Mouse (Mus musculus): ENCODE measurements around the gene Dpm1. TPM values are rescaled to one million over a fixed set of nuclear protein-coding genes. Genes with fewer than 3 reads are reported as not detected.

The Dpm1 gene
- polyA plus RNA-seq, 1 experiment from 2014 or later: 86.0 TPM

DNA sequence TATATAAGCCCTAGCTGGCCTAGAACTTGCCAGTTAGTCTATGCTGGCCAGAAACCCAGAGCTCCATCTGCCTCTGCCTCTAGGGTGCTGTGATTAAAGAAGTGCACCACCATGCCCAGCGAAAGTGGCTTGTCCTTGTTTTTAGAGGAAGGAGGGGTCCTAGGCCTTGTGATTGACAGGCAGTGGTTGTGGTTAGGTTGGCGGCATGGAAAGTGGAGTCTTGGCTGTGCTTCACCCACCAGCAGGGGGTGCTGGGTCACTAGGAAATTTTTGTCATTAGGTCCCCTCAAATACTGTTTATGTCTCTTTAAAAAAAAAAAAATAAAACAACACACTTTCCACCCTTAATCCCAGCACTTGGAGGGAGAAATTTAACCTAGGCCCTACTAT, 18.5 kb upstream of the Dpm1 start:
- H3K4me1 ChIP-seq: peaks cover 8% of the 10 kb centered on the region
- H3K36me3 ChIP-seq: no peaks in the 10 kb centered on the region
- no peak overlapping the region for H3K27ac ChIP-seq (replicated peaks)
- peak; percentile 33 for DNase-seq (ENCODE audit: low spot score)
- peaks cover 15% of the 10 kb centered on the region for H3K27me3 ChIP-seq (ENCODE audit: low read depth, poor library complexity, severe bottlenecking)
- no peak overlapping the region for H3K4me3 ChIP-seq
- 26% methylated on average over 2 of the region's 2 CpGs for WGBS
- H3K9me3 ChIP-seq (replicated peaks): no peaks in the 10 kb centered on the region

DNA sequence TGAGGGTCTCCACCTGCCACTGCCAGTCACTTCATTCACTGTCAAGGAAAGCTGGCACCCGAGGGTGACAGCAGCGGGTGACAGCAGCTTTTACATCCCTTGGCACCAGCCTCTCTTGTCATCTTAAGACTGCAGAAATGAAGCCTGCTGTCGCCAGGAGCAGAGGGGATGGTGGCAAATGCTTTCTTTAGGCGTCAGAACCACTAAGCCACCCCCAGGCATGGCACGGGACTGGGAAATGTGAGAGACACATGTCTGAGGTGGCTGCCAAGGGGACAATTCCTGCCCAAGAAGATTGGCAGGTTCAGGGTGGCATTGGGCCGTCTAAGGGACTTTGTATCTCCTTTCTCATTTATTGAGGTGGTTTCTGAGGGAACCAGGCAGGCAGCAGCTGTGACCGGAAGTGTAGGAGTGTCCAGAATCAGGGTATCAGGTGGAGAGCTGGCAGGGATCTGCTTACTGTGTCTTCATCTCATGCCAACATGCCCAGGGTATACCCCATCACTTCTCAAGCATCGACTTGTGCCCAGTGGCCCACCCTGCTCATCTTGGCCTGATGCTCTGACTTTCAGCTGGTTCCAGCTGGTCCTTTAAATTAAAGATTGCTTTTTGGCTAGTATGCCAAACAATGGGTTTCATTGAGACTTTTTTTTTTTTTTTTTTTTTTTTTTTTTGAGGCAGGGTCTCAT, 17.9 kb upstream of the Dpm1 start:
- Histone ChIP-seq H3K27ac (replicated peaks) (no peak overlapping the region), H3K27me3 (ENCODE audit: low read depth, poor library complexity, severe bottlenecking) (peaks cover 15% of the 10 kb centered on the region), H3K4me1 (peaks cover 8% of the 10 kb centered on the region), H3K9me3 (replicated peaks) (no peaks in the 10 kb centered on the region), H3K36me3 (no peaks in the 10 kb centered on the region), H3K4me3 (no peak overlapping the region)
- DNase-seq (ENCODE audit: low spot score): no peak
- 79% methylated on average over 8 of the region's 8 CpGs for WGBS

DNA sequence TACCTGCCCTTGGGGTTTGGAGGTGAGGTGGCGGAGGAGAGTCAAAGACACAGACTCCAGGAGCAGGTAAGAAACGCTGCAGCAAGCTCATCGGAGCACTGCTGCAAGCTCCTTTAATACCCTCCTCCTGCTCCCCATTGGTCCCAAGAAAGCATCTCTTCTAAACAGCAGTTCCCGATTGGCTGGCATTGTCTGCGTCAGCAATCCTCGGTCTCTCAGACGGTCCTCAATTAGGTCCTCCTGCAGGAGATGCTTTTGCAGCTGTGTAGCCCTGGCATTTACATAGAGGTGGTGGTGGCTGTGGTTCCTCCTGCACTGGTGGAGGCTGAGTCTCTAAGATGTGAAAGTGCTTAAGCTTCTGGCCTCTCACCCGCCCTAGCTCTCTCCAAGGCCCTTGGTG, 15.2 kb upstream of the Dpm1 start:
- WGBS: 39% methylated on average over 8 of the region's 8 CpGs
- Histone ChIP-seq H3K9me3 (replicated peaks) (no peaks in the 10 kb centered on the region), H3K36me3 (no peaks in the 10 kb centered on the region), H3K27ac (replicated peaks) (no peak overlapping the region), H3K4me1 (no peaks in the 10 kb centered on the region), H3K27me3 (ENCODE audit: low read depth, poor library complexity, severe bottlenecking) (peaks cover 7% of the 10 kb centered on the region; the same call in 1 of the 2 replicates), H3K4me3 (no peak overlapping the region)
- DNase-seq (ENCODE audit: low spot score): no peak

DNA sequence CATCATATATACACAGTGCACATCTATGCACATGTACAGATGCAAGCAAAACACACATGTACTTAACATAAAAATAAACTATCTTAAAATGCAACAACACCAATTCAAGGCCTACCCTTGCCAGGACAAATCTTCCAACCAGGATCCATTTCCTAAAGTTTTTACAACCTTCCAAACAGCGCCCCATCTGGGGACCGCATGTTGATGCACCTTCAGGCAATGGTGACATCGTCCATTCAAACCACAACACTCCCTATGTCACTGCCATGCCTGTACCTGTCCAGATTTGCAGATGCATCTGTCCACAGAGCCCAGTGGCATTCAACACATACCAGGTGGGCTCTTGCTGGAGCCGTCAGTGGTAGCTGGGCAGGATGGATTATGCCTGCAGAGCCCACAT, 12.9 kb upstream of the Dpm1 start:
- no peaks in the 10 kb centered on the region for H3K36me3 ChIP-seq
- peaks cover 7% of the 10 kb centered on the region; the same call in 1 of the 2 replicates for H3K27me3 ChIP-seq (ENCODE audit: low read depth, poor library complexity, severe bottlenecking)
- no peaks in the 10 kb centered on the region for H3K4me1 ChIP-seq
- H3K27ac ChIP-seq (replicated peaks): no peak overlapping the region
- H3K9me3 ChIP-seq (replicated peaks): 0 out of 2 replicates have a peak, but pooled peaks cover 2% of the 10 kb centered on the region
- no peak for DNase-seq (ENCODE audit: low spot score)
- no peak overlapping the region for H3K4me3 ChIP-seq
- WGBS: 78% methylated on average over 4 of the region's 4 CpGs

DNA sequence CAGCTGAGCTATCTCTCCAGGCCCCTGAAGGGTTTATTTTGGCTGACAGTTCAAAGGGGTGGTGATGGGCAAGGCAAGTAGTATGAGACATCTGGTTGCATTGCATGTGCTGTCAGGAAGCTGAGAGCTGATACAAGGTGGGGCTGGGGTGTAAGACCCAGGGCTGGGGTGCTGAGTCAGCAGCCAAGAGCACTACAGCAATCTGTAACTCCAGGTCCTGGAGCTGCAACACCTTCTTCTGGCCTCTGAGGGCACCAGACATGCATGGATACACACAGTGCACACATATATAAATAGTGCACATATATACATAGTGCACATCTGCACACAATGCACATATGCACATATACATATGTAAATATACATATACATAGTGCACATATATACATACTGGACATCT, 12.4 kb upstream of the Dpm1 start:
- Histone ChIP-seq H3K27me3 (ENCODE audit: low read depth, poor library complexity, severe bottlenecking) (peaks cover 7% of the 10 kb centered on the region; the same call in 1 of the 2 replicates), H3K9me3 (replicated peaks) (0 out of 2 replicates have a peak, but pooled peaks cover 2% of the 10 kb centered on the region), H3K4me1 (no peaks in the 10 kb centered on the region), H3K36me3 (no peaks in the 10 kb centered on the region), H3K4me3 (no peak overlapping the region), H3K27ac (replicated peaks) (no peak overlapping the region)
- DNase-seq (ENCODE audit: low spot score): no peak

DNA sequence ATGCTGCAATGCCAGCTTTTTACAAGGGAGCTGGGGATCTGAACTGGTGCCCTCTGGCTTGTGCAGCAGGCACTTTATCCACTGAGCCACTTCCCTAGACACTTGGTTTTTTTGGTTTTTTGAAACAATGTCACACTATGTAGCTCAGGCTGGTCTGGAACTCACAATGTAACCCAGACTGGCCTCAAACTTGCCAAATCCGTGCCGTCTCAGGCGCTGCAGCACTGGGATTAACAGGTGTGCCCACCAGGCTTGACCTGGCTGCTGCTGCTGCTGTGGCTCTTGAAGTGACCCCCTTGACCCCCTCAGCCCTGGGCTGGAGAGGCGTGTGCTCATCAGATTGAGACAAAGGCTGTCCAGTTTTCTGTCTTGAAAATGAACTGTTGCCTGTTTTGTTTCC, 7.9 kb upstream of the Dpm1 start:
- no peaks in the 10 kb centered on the region for H3K27me3 ChIP-seq (ENCODE audit: low read depth, poor library complexity, severe bottlenecking)
- no peaks in the 10 kb centered on the region for H3K4me1 ChIP-seq
- 87% methylated on average over 4 of the region's 4 CpGs for WGBS
- no peak overlapping the region for H3K27ac ChIP-seq (replicated peaks)
- no peak overlapping the region for H3K4me3 ChIP-seq
- peaks cover 14% of the 10 kb centered on the region for H3K36me3 ChIP-seq
- 0 out of 2 replicates have a peak, but pooled peaks cover 2% of the 10 kb centered on the region for H3K9me3 ChIP-seq (replicated peaks)
- DNase-seq (ENCODE audit: low spot score): no peak

DNA sequence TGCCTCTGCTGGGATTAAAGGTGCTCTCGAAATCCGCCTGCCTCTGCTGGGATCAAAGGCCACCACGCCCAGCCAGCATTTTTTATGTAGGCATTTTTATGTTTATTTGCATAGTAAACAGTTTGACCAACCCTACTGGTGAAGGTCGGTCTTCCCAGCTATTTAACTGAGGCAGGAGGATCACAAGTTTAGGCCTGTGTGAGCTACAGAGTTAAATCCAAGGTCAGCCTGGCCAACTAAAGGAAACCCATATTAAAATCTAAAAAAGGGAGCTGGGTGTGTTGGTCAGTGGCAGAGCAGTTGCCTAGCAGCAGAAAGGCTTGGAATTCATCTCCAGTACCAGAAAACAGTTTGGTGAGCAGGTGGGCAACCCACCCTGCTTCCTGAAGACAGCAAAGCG, 2.9 kb upstream of the Dpm1 start:
- Histone ChIP-seq H3K27me3 (ENCODE audit: low read depth, poor library complexity, severe bottlenecking) (no peaks in the 10 kb centered on the region), H3K9me3 (replicated peaks) (no peaks in the 10 kb centered on the region), H3K36me3 (peaks cover 33% of the 10 kb centered on the region), H3K27ac (replicated peaks) (no peak overlapping the region), H3K4me3 (no peak overlapping the region), H3K4me1 (peaks cover 29% of the 10 kb centered on the region)
- 93% methylated on average over 5 of the region's 5 CpGs for WGBS
- no peak for DNase-seq (ENCODE audit: low spot score)

DNA sequence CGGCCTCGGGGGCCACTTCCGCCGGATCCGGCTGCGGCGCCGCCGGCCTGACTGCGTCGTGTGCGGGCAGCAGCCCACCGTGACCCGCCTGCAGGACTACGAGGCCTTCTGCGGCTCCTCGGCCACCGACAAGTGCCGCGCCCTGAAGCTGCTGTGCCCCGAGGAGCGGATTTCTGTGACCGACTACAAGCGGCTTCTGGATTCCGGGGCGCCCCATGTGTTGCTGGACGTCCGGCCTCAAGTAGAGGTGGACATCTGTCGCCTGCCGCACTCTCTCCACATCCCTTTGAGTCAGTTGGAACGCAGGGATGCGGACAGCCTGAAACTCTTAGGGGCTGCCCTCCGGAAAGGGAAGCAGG, 1.1 kb upstream of the Dpm1 start:
- no peak for DNase-seq (ENCODE audit: low spot score)
- peaks cover 33% of the 10 kb centered on the region for H3K4me1 ChIP-seq

DNA sequence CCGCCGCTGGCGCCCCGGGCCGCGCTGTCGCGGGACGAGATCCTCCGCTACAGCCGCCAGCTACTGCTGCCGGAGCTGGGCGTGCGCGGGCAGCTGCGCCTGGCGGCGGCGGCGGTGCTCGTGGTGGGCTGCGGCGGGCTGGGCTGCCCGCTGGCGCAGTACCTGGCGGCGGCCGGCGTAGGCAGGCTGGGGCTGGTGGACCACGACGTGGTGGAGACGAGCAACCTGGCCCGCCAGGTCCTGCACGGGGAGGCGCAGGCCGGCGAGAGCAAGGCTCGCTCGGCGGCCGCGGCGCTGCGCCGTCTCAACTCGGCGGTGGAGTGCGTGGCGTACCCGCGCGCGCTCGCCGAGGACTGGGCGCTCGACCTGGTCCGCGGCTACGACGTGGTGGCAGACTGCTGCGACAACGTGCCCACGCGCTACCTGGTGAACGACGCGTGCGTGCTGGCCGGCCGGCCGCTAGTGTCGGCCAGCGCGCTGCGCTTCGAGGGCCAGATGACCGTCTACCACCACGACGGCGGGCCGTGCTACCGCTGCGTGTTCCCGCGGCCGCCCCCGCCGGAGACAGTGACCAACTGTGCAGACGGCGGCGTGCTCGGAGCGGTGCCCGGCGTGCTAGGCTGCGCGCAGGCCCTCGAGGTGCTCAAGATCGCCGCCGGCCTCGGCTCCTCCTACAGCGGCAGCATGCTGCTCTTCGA, 531 bp upstream of the Dpm1 start:
- H3K4me3 ChIP-seq: peak overlapping the region; percentile 90
- peaks cover 33% of the 10 kb centered on the region for H3K4me1 ChIP-seq
- no peaks in the 10 kb centered on the region for H3K27me3 ChIP-seq (ENCODE audit: low read depth, poor library complexity, severe bottlenecking)
- H3K36me3 ChIP-seq: peaks cover 43% of the 10 kb centered on the region
- 3% methylated on average over 105 of the region's 105 CpGs for WGBS
- DNase-seq (ENCODE audit: low spot score): no peak
- H3K27ac ChIP-seq (replicated peaks): peak overlapping the region; percentile 96
- H3K9me3 ChIP-seq (replicated peaks): no peaks in the 10 kb centered on the region

More for the DNA sequence above, 1.1 kb upstream of the Dpm1 start:
- Histone ChIP-seq H3K9me3 (replicated peaks) (no peaks in the 10 kb centered on the region), H3K36me3 (peaks cover 38% of the 10 kb centered on the region), H3K4me3 (peak overlapping the region; percentile 90), H3K27me3 (ENCODE audit: low read depth, poor library complexity, severe bottlenecking) (no peaks in the 10 kb centered on the region), H3K27ac (replicated peaks) (no peak overlapping the region; the same call in 1 of the 2 replicates)
- 68% methylated on average over 33 of the region's 33 CpGs for WGBS

DNA sequence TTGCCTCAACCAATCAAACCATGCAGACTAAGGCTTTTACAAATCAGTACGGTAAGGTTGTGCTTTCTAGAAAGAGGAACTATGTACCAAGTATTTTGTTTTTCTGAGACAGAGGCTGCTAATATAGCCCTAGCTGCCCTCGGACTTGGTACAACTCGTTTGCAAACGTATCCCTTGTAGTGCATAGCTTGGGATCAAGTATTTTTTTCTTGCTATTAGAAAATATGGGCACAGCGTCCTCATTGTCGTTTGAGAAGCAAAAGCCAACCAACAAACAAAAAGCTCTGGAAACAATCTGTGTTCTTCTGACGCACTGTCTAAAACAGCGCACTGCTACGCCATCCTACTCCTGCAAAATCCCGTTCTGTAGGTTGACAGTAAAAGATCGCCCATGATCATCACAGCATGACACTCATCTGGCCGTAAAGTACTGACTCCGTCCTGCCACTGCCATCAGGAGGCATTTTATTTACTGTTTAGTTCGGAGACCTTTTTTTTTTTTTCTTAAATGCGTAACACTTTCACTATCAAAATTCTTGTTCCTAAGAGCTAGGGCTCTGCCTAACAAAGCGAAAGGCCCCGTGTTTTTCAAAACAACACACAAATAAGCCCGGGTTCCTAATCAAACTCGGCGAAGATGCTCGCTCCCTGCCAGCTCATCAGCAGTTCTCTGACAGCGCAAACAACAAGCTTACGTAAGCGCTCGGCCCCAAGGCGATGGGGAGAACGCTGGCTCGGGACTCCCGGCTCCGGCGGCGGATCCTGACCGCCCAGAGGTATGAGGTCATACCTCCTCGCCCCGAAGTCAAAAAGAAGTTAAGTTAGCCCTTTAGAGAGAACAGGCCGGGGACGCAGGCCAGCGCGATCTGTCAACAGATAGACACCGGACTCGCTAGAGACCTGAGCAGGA, 1.0 kb downstream of the Dpm1 start:
- Histone ChIP-seq H3K4me3 (peak overlapping the region; percentile 90), H3K36me3 (peaks cover 55% of the 10 kb centered on the region), H3K9me3 (replicated peaks) (no peaks in the 10 kb centered on the region), H3K4me1 (peaks cover 33% of the 10 kb centered on the region), H3K27ac (replicated peaks) (peak overlapping the region; percentile 96), H3K27me3 (ENCODE audit: low read depth, poor library complexity, severe bottlenecking) (no peaks in the 10 kb centered on the region)
- WGBS: 23% methylated on average over 41 of the region's 41 CpGs
- DNase-seq (ENCODE audit: low spot score): peak; percentile 21

DNA sequence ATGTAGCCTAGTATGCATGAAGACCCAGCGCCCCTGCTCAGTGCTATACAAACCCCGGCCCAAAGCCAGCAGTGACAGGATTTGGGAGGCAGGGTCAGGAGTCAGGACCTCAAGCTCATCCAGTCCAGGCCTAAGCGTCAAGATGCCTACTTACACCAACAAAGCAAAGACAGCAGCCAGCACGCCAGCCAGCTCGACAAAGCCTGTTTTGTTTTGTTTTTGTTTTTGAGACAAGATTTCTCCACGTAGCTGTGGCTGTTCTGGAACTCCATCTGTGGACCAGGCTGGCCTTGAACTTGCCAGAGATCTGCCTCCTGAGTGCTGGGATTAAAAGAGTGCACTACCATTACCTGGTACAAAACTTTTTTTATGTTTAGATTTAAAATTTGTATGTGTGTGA, 7.1 kb downstream of the Dpm1 start:
- Histone ChIP-seq H3K27ac (replicated peaks) (no peak overlapping the region), H3K9me3 (replicated peaks) (no peaks in the 10 kb centered on the region), H3K36me3 (peaks cover 81% of the 10 kb centered on the region), H3K27me3 (ENCODE audit: low read depth, poor library complexity, severe bottlenecking) (no peaks in the 10 kb centered on the region), H3K4me3 (no peak overlapping the region), H3K4me1 (peaks cover 4% of the 10 kb centered on the region)
- 89% methylated on average over 6 of the region's 6 CpGs for WGBS
- no peak for DNase-seq (ENCODE audit: low spot score)

DNA sequence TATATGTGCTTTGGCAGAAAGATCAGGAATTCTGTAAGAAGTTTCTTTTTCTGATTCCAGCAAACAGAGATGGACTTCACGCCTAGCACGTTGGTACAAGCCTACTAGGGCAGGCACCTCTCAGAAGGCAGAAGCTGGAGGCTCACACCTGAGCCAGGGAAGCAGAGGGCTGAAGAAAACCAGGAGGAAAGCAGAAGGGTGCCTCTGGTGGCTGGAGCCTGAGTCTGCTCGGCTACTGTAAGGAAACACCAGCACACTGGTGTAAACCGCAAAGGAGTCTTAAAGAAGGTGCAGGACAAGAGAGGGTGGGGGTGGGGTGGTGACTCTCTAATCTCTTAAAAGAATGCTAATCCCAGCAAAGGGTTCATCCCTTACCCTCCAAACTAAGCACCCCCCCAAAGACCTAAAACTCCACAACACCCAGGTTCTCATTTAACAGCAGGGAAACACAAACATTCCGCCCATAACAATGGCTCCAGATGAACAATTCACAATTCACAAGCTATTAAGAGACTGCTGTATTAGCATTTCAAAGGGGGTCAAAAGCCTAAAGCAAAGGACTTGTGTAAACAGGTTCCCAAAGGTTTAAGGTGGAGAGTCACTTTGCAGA, 16.5 kb downstream of the Dpm1 start:
- WGBS: 37% methylated on average over 5 of the region's 5 CpGs
- H3K27ac ChIP-seq (replicated peaks): no peak overlapping the region
- peaks cover 99% of the 10 kb centered on the region for H3K36me3 ChIP-seq
- peaks cover 8% of the 10 kb centered on the region for H3K4me1 ChIP-seq
- no peak for DNase-seq (ENCODE audit: low spot score)
- H3K9me3 ChIP-seq (replicated peaks): no peaks in the 10 kb centered on the region
- no peaks in the 10 kb centered on the region for H3K27me3 ChIP-seq (ENCODE audit: low read depth, poor library complexity, severe bottlenecking)
- no peak overlapping the region for H3K4me3 ChIP-seq
